Mouse (Mus musculus): ENCODE results near the gene Kirrel. TPM values are rescaled to one million over a fixed set of nuclear protein-coding genes. Genes with fewer than 3 reads are reported as not detected.

Gene Kirrel
- total and polyA plus RNA-seq, 3 experiments = not detected

GRCm38 (mm10) chr3:87104856-87105255 lies 69.7 kb downstream of the Kirrel start:
- Histone ChIP-seq H3K4me1 (ENCODE audit: control insufficient read depth in 1 of 2, insufficient read depth in 2 of 2) (no peaks in the 10 kb centered on the region), H3K36me3 (replicated peaks in 1 of 2; ENCODE audit: control insufficient read depth in 1 of 2, insufficient read depth in 1 of 2, low read length in 1 of 2) (no peaks in the 10 kb centered on the region), H3K27ac (ENCODE audit: insufficient read depth, low read depth) (no peak overlapping the region), H3K4me2 (ENCODE audit: insufficient read depth, low read depth, poor library complexity, severe bottlenecking) (no peak overlapping the region), H3K9me3 (replicated peaks; ENCODE audit: low read length) (no peaks in the 10 kb centered on the region), H3K4me3 (replicated peaks in 1 of 3; ENCODE audit: low read depth in 2 of 3, low read length in 2 of 3, poor library complexity in 1 of 3) (no peak overlapping the region), H3K9ac (ENCODE audit: insufficient read depth, low read depth) (no peak overlapping the region), H3K79me2 (replicated peaks; ENCODE audit: control insufficient read depth, extremely low read depth, insufficient read depth, poor library complexity, severe bottlenecking) (no peaks in the 10 kb centered on the region), H3K27me3 (replicated peaks) (peaks cover 61% of the 10 kb centered on the region)
- TF ChIP-seq JUND (conservative IDR thresholded peaks at IDR 0.05; ENCODE audit: low read depth, low read length) = no peak
- no peak for TF ChIP-seq USF1 (IDR thresholded peaks at IDR 0.05; ENCODE audit: low read depth, low read length)
- TF ChIP-seq MAZ (IDR thresholded peaks at IDR 0.05; ENCODE audit: low read depth, low read length) = no peak
- TF ChIP-seq MAFK (IDR thresholded peaks at IDR 0.05; ENCODE audit: insufficient replicate concordance, low read length) = no peak
- no peak for TF ChIP-seq TBP (conservative IDR thresholded peaks at IDR 0.05; ENCODE audit: low read depth, low read length)
- TF ChIP-seq CTCF (conservative IDR thresholded peaks at IDR 0.05 in 1 of 2, IDR thresholded peaks at IDR 0.05 in 1 of 2; ENCODE audit: low read depth in 2 of 2, low read length in 2 of 2) = no peak
- no peak for TF ChIP-seq MXI1 (IDR thresholded peaks at IDR 0.05; ENCODE audit: low read depth, low read length)
- TF ChIP-seq CHD1 (IDR thresholded peaks at IDR 0.05; ENCODE audit: low read depth, low read length) = no peak
- TF ChIP-seq UBTF (IDR thresholded peaks at IDR 0.05; ENCODE audit: low read depth, low read length) = no peak
- TF ChIP-seq ETS1 (conservative IDR thresholded peaks at IDR 0.05; ENCODE audit: low read depth, low read length) = no peak
- in situ Hi-C loops (cut with MboI; ENCODE audit: low pct_ligation_motif_present, low pct_unique_long_range_greater_than_20kb, low sequenced_read_pairs) = no loop called here
- dilution Hi-C loops (cut with MboI; ENCODE audit: extremely low pct_ligation_motif_present, extremely low pct_unique_long_range_greater_than_20kb, low sequenced_read_pairs) = no loop called here
- no peak for DNase-seq (ENCODE audit: extremely low read depth)

DNA sequence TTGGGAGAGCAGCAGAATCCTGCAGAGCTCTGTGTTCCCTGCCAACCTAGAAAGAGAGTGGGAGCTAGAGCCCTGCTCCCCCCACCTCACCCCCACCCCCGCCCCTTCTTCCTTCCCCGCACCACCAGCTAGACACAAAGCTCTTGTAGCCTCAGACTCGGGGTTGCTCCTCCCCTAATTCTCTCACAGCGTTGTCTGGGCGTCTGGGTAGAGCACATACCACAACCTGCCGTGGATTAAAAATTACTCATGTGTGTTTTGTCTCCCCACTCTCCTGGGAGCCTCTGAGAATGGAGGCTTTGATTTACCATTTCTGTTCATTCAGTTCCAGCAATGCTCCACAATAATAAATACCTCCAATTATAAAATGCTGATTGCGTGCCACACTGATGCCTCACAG lies 72.2 kb downstream of the Kirrel start:
- no peak for DNase-seq (ENCODE audit: extremely low read depth)
- dilution Hi-C loops (cut with MboI; ENCODE audit: extremely low pct_ligation_motif_present, extremely low pct_unique_long_range_greater_than_20kb, low sequenced_read_pairs) = no loop called here

More for the DNA sequence above, 72.2 kb downstream of the Kirrel start:
- H3K27me3 ChIP-seq (replicated peaks) = peaks cover 52% of the 10 kb centered on the region
- TF ChIP-seq JUN (IDR thresholded peaks at IDR 0.05; ENCODE audit: insufficient read depth, low read depth, low read length) = no peak
- no peak for TF ChIP-seq POLR2AphosphoS2 (IDR thresholded peaks at IDR 0.05; ENCODE audit: low read depth, low read length)
- TF ChIP-seq ZKSCAN1 (IDR thresholded peaks at IDR 0.05; ENCODE audit: borderline replicate concordance, low read depth, low read length) = no peak
- no peak for TF ChIP-seq ETS1 (conservative IDR thresholded peaks at IDR 0.05; ENCODE audit: low read depth, low read length)
- TF ChIP-seq GABPA (IDR thresholded peaks at IDR 0.05; ENCODE audit: insufficient replicate concordance, low read depth, low read length) = no peak
- TF ChIP-seq E2F4 (IDR thresholded peaks at IDR 0.05; ENCODE audit: insufficient replicate concordance, low read depth, low read length) = no peak
- TF ChIP-seq CHD1 (IDR thresholded peaks at IDR 0.05; ENCODE audit: low read depth, low read length) = no peak
- no peak for TF ChIP-seq SIN3A (IDR thresholded peaks at IDR 0.05; ENCODE audit: low read length)
- no peak for TF ChIP-seq CTCF (conservative IDR thresholded peaks at IDR 0.05 in 1 of 2, IDR thresholded peaks at IDR 0.05 in 1 of 2; ENCODE audit: low read depth in 2 of 2, low read length in 2 of 2)
- no peak for TF ChIP-seq USF2 (conservative IDR thresholded peaks at IDR 0.05; ENCODE audit: low read depth, low read length)
- TF ChIP-seq ZNF384 (IDR thresholded peaks at IDR 0.05; ENCODE audit: low read depth, low read length) = no peak
- TF ChIP-seq ZC3H11A (IDR thresholded peaks at IDR 0.05; ENCODE audit: low read depth, low read length) = no peak
- TF ChIP-seq ELF1 (IDR thresholded peaks at IDR 0.05; ENCODE audit: low read depth, low read length) = no peak
- TF ChIP-seq MXI1 (IDR thresholded peaks at IDR 0.05; ENCODE audit: low read depth, low read length) = no peak
- TF ChIP-seq CHD2 (IDR thresholded peaks at IDR 0.05; ENCODE audit: low read length) = no peak
- no peak for TF ChIP-seq POLR2A (IDR thresholded peaks at IDR 0.05; ENCODE audit: low read depth, low read length)
- TF ChIP-seq MEF2A (IDR thresholded peaks at IDR 0.05; ENCODE audit: borderline replicate concordance, low read depth, low read length) = no peak
- TF ChIP-seq MAFK (IDR thresholded peaks at IDR 0.05; ENCODE audit: insufficient replicate concordance, low read length) = no peak
- no peak for TF ChIP-seq KAT2A (IDR thresholded peaks at IDR 0.05; ENCODE audit: insufficient replicate concordance, low read length)
- H3K27ac ChIP-seq (ENCODE audit: insufficient read depth, low read depth) = no peak overlapping the region
- no peaks in the 10 kb centered on the region for H3K79me2 ChIP-seq (replicated peaks; ENCODE audit: control insufficient read depth, extremely low read depth, insufficient read depth, poor library complexity, severe bottlenecking)
- H3K36me3 ChIP-seq (replicated peaks in 1 of 2; ENCODE audit: control insufficient read depth in 1 of 2, insufficient read depth in 1 of 2, low read length in 1 of 2) = no peaks in the 10 kb centered on the region
- no peak overlapping the region for H3K4me2 ChIP-seq (ENCODE audit: insufficient read depth, low read depth, poor library complexity, severe bottlenecking)
- H3K9me3 ChIP-seq (replicated peaks; ENCODE audit: low read length) = no peaks in the 10 kb centered on the region
- H3K4me1 ChIP-seq (ENCODE audit: control insufficient read depth in 1 of 2, insufficient read depth in 2 of 2) = no peaks in the 10 kb centered on the region
- in situ Hi-C loops (cut with MboI; ENCODE audit: low pct_ligation_motif_present, low pct_unique_long_range_greater_than_20kb, low sequenced_read_pairs) = no loop called here
- no peak overlapping the region for H3K4me3 ChIP-seq (replicated peaks in 1 of 3; ENCODE audit: low read depth in 2 of 3, low read length in 2 of 3, poor library complexity in 1 of 3)
- no peak overlapping the region for H3K9ac ChIP-seq (ENCODE audit: insufficient read depth, low read depth)
